Mouse (Mus musculus) kidney, postnatal 4 days (tissue): Measurements from ENCODE around the gene Ssu2.

Source experiments
- DNase-seq, 2 experiments: peaks; one replicate each; pipeline ENCODE4 v3.0.0; 2021; ENCODE audit warnings: mixed read lengths in 2 of 2

Ssu2 gene

GRCm38 (mm10) chr6:112339016-112339415 is 48.8 kb downstream of the Ssu2 start:
- DNase-seq = no peak

- no peak for DNase-seq
These were observed 50.2 kb downstream of the Ssu2 start for GRCm38 (mm10) chr6:112337667-112338066.

- no peak for DNase-seq
These were observed 53.9 kb downstream of the Ssu2 start for GRCm38 (mm10) chr6:112333930-112334329.

GRCm38 (mm10) chr6:112331223-112331598 is 56.6 kb downstream of the Ssu2 start:
- DNase-seq = no peak

GRCm38 (mm10) chr6:112330520-112331222 is 57.2 kb downstream of the Ssu2 start:
- DNase-seq = no peak

- DNase-seq = peak; percentile 48 to 56
These were observed 60.0 kb downstream of the Ssu2 start for GRCm38 (mm10) chr6:112327793-112328192.

GRCm38 (mm10) chr6:112325213-112325612 is 62.6 kb downstream of the Ssu2 start:
- DNase-seq = no peak

GRCm38 (mm10) chr6:112322916-112323315 is 64.9 kb downstream of the Ssu2 start:
- no peak for DNase-seq

- DNase-seq = no peak
These were observed 67.1 kb downstream of the Ssu2 start for GRCm38 (mm10) chr6:112320679-112321078.

- DNase-seq = no peak
These were observed 68.4 kb downstream of the Ssu2 start for GRCm38 (mm10) chr6:112319449-112319848.

GRCm38 (mm10) chr6:112311385-112311784 is 76.4 kb downstream of the Ssu2 start:
- DNase-seq = peak; percentile 47 to 52

- no peak for DNase-seq
These were observed 78.4 kb downstream of the Ssu2 start for GRCm38 (mm10) chr6:112309330-112309938.
